Mouse (Mus musculus) cortical plate, adult 2 months (tissue): ENCODE data around the gene Gimap5.

Source experiments
- CTCF ChIP-seq: fragments of 200-500 bp; IDR thresholded peaks from 2 replicates; pipeline ENCODE4 v1.5.1; 2011; ENCODE audit warnings: mild to moderate bottlenecking, control low read depth, low read length; ENCODE audit not compliant: insufficient read depth; ENCODE audit errors: extremely low read depth
- POLR2A ChIP-seq: fragments of 200-500 bp; IDR thresholded peaks from 2 replicates; pipeline ENCODE4 v1.6.1; 2011; ENCODE audit warnings: mild to moderate bottlenecking, low read length, control low read depth; ENCODE audit not compliant: insufficient read depth; ENCODE audit errors: extremely low read depth

DNA sequence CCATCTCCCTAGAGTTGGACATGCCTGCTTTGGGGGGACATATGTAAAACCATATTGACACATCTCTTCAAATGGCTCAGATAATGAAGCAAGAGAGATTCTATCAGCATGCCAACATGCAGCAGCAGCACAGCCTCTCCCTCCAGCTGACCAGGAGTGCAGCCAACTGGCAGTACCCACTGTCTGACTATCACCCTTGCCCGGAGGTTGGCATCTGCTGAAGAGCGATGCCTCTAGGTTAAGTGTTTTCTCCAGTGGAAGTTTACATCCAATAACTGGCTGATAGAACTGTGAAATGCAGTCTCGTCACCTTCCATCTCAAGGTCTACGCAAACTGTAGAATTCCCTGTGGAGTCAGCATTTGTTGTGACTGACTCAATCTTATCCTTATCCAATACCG lies 8.3 kb upstream of the Gimap5 start:
- no peak for TF ChIP-seq POLR2A
- no peak for TF ChIP-seq CTCF
